Mouse (Mus musculus) liver, embryonic 12.5 days (tissue): ENCODE measurements around the gene Pygo2. TPM values are rescaled to one million over a fixed set of nuclear protein-coding genes. Genes with fewer than 3 reads are reported as not detected.

Experiments
- ATAC-seq: fragments of 200-750 bp; cut with Nextera tagmentation; 2 replicates; pipeline ENCODE4 v1.8.0; 2017; ENCODE audit warnings: moderate number of reproducible peaks, mild to moderate bottlenecking, moderate library complexity
- H3K27ac ChIP-seq: fragments of 300-500 bp; sonication (generic); 2 replicates; pipeline ENCODE4 v1.5.1; 2016; ENCODE audit warnings: mild to moderate bottlenecking
- H3K27me3 ChIP-seq: fragments of 300-500 bp; sonication (generic); replicated peaks from 2 replicates; pipeline ENCODE4 v1.6.1; 2016; ENCODE audit warnings: mild to moderate bottlenecking, moderate library complexity
- H3K36me3 ChIP-seq: fragments of 300-500 bp; sonication (generic); 2 replicates; pipeline ENCODE4 v1.6.1; 2016; ENCODE audit warnings: mild to moderate bottlenecking, moderate library complexity
- H3K4me1 ChIP-seq: fragments of 300-500 bp; sonication (generic); 2 replicates; pipeline ENCODE4 v1.6.1; 2016
- H3K4me2 ChIP-seq: fragments of 300-500 bp; sonication (generic); 2 replicates; pipeline ENCODE4 v1.6.1; 2016; ENCODE audit warnings: mild to moderate bottlenecking, moderate library complexity
- H3K4me3 ChIP-seq: fragments of 300-500 bp; sonication (generic); 2 replicates; pipeline ENCODE4 v1.5.1; 2016; ENCODE audit warnings: mild to moderate bottlenecking, moderate library complexity
- H3K9ac ChIP-seq: fragments of 300-500 bp; sonication (generic); 2 replicates; pipeline ENCODE4 v1.6.1; 2016; ENCODE audit warnings: mild to moderate bottlenecking, moderate library complexity
- H3K9me3 ChIP-seq: fragments of 300-500 bp; sonication (generic); replicated peaks from 2 replicates; pipeline ENCODE4 v1.6.1; 2016; ENCODE audit warnings: mild to moderate bottlenecking, moderate library complexity
- WGBS: fragments of 180-500 bp; shearing (Covaris S2); methylation state at CpG from one replicate; pipeline ENCODE4 v1.1.7; 2016; ENCODE audit not compliant: insufficient replicate concordance; 5-methylcytosine and 5-hydroxymethylcytosine counted together
- polyA plus RNA-seq: library from polyadenylated mRNA; unstranded; fragments of >200 nt; fragmentation: Nextera tagmentation; extraction: Ambion mirVana; gene quantifications from 2 replicates; pipeline ENCODE4 v1.2.1, GENCODE M21; 2016

Pygo2 gene
- polyA plus RNA-seq, 1 experiment from 2014 or later = 23.1 TPM

- Histone ChIP-seq H3K4me1 (peaks cover 67% of the 10 kb centered on the region), H3K4me2 (peak overlapping the region; percentile 98), H3K9me3 (no peaks in the 10 kb centered on the region), H3K36me3 (peaks cover 14% of the 10 kb centered on the region; the same call in 1 of the 2 replicates), H3K4me3 (peak overlapping the region; percentile 63), H3K9ac (peak overlapping the region; percentile 81), H3K27ac (peak overlapping the region; percentile 85; the same call in 1 of the 2 replicates), H3K27me3 (peaks cover 27% of the 10 kb centered on the region)
- ATAC-seq = no peak
- WGBS = 3% methylated on average over 10 of the region's 10 CpGs
Measured at GRCm38 (mm10) chr3:89395419-89395805, 34.6 kb upstream of the Pygo2 start.

GRCm38 (mm10) chr3:89395806-89396653, 34.0 kb upstream of the Pygo2 start:
- WGBS = under 1% methylated on average over 44 of the region's 44 CpGs
- Histone ChIP-seq H3K9ac (peak overlapping the region; percentile 81), H3K4me3 (peak overlapping the region; percentile 63), H3K4me1 (peaks cover 61% of the 10 kb centered on the region), H3K27me3 (peaks cover 21% of the 10 kb centered on the region), H3K4me2 (peak overlapping the region; percentile 98), H3K36me3 (peaks cover 14% of the 10 kb centered on the region; the same call in 1 of the 2 replicates), H3K9me3 (no peaks in the 10 kb centered on the region), H3K27ac (peak overlapping the region; percentile 36; the same call in 1 of the 2 replicates)
- ATAC-seq = no peak

- H3K4me2 ChIP-seq = peak overlapping the region; percentile 98
- no peak for ATAC-seq
- WGBS = 3% methylated on average over 4 of the region's 4 CpGs
- H3K27ac ChIP-seq = no peak overlapping the region
- peaks cover 19% of the 10 kb centered on the region for H3K36me3 ChIP-seq
- H3K4me3 ChIP-seq = peak overlapping the region; percentile 63
- H3K9ac ChIP-seq = peak overlapping the region; percentile 81
- peaks cover 15% of the 10 kb centered on the region for H3K27me3 ChIP-seq
- no peaks in the 10 kb centered on the region for H3K9me3 ChIP-seq
- H3K4me1 ChIP-seq = peaks cover 55% of the 10 kb centered on the region
Measured at GRCm38 (mm10) chr3:89396654-89397005, 33.4 kb upstream of the Pygo2 start.

GRCm38 (mm10) chr3:89401329-89401728, 28.7 kb upstream of the Pygo2 start:
- Histone ChIP-seq H3K9ac (no peak overlapping the region), H3K9me3 (no peaks in the 10 kb centered on the region), H3K27me3 (no peaks in the 10 kb centered on the region), H3K27ac (no peak overlapping the region), H3K4me3 (no peak overlapping the region), H3K4me1 (peaks cover 10% of the 10 kb centered on the region), H3K4me2 (no peak overlapping the region), H3K36me3 (peaks cover 62% of the 10 kb centered on the region)
- 76% methylated on average over 7 of the region's 7 CpGs for WGBS
- ATAC-seq = no peak

GRCm38 (mm10) chr3:89402693-89403092, 27.3 kb upstream of the Pygo2 start, which contains the start of gene Lenep:
Gene Lenep, minus strand, starts transcription at chr3:89402793.
- Histone ChIP-seq H3K36me3 (peaks cover 73% of the 10 kb centered on the region), H3K9ac (no peak within 1 kb of the TSS), H3K4me3 (no peak within 1 kb of the TSS), H3K4me1 (0 out of 2 replicates have a peak, but pooled peaks cover 3% of the 10 kb centered on the region), H3K9me3 (no peaks in the 10 kb centered on the region), H3K4me2 (no peak within 1 kb of the TSS), H3K27ac (no peak within 1 kb of the TSS), H3K27me3 (no peaks in the 10 kb centered on the region)
- ATAC-seq = no peak
- 76% methylated on average over 5 of the region's 5 CpGs for WGBS

DNA sequence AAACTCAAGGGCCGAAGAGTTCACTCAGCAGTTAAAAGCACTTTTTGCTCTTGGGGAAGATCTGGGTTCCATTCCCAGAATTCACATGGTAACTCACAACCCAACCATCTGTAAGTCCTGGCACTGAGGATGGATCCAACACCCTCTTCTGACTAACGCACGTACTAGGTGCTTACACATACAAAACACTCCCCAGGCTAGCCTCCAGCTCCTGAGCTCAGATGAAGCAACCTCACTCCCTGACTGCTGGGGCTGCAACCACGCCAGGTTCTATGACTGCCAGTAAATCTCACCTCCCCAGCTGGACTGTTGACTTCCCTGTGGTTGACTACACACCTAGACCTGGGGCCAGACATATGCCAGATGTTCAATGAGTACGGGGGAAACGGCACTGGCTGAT, 23.1 kb upstream of the Pygo2 start:
- ATAC-seq = no peak
- Histone ChIP-seq H3K4me2 (no peak overlapping the region), H3K27me3 (no peaks in the 10 kb centered on the region), H3K27ac (no peak overlapping the region; the same call in 1 of the 2 replicates), H3K9me3 (no peaks in the 10 kb centered on the region), H3K4me1 (peaks cover 28% of the 10 kb centered on the region), H3K36me3 (peaks cover 67% of the 10 kb centered on the region), H3K4me3 (no peak overlapping the region), H3K9ac (no peak overlapping the region)
- WGBS = 87% methylated on average over 6 of the region's 6 CpGs

DNA sequence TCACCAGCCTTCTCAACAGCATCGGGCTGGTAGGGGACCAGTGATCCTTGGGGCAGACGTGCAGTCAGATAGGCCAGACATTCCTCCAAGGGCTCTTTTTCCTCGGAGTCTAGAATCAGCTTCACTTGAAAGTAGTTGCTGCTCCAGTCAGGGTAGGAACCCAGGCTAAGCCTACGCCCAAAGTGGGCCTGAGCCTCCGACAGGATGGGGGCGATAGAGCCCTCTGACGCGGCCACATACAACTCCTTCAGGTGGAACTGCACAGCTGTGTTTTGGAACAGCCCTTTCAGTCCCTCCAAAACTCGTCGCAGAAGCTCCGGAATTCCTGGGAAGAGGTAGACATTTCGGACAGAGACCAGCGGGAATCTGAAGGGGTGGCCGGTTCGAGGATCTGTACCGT, 21.6 kb upstream of the Pygo2 start:
- Histone ChIP-seq H3K9me3 (no peaks in the 10 kb centered on the region), H3K27ac (no peak overlapping the region), H3K4me1 (peaks cover 31% of the 10 kb centered on the region), H3K36me3 (peaks cover 58% of the 10 kb centered on the region), H3K4me2 (no peak overlapping the region), H3K4me3 (no peak overlapping the region), H3K9ac (no peak overlapping the region), H3K27me3 (no peaks in the 10 kb centered on the region)
- 73% methylated on average over 16 of the region's 16 CpGs for WGBS
- no peak for ATAC-seq

DNA sequence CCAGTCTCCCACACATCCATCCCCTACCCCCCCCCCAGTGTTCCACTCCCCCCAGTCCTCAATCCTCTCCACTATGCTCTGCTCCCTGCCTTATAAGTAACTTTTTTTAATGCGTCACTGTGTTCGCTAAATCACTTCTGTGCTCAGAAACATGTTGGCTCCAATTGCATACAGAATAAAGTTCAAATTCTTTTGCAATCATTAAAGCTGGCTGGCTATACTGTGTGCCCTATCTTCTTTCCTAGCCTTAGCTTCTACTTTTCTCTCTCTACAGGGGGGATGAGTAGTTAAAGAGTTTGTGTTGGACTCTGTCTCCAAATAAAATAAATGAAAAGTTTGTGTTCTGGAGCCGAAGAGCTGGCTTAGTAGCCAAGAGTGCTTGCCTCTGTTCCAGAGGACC, 20.3 kb upstream of the Pygo2 start:
- Histone ChIP-seq H3K27me3 (no peaks in the 10 kb centered on the region), H3K9me3 (0 out of 2 replicates have a peak, but pooled peaks cover under 1% of the 10 kb centered on the region), H3K27ac (no peak overlapping the region), H3K4me2 (no peak overlapping the region), H3K36me3 (peaks cover 57% of the 10 kb centered on the region), H3K9ac (no peak overlapping the region), H3K4me1 (peaks cover 31% of the 10 kb centered on the region), H3K4me3 (no peak overlapping the region)
- 84% methylated on average over 3 of the region's 3 CpGs for WGBS
- no peak for ATAC-seq

DNA sequence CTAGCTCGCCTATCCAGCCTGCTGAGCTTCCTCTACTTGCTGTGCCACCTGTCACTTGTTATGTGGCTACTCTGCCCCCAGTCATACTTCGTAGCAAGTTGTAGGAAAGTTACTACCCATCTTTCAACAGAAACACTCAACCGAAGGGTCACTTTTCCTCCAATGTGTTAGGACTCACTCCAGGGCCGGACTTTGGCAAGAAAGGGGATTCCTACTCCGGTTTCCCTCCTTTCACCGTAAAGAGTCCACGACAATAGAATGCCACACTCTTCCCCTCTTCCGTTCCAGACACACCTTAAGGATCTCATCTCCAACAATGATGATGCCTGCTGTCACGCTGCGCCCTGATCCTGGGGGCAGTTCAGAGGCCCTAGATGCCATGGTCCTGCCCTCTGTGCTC, 19.1 kb upstream of the Pygo2 start:
- peaks cover 57% of the 10 kb centered on the region for H3K36me3 ChIP-seq
- H3K27ac ChIP-seq = peak overlapping the region; percentile 59
- WGBS = 67% methylated on average over 10 of the region's 10 CpGs

GRCm38 (mm10) chr3:89411490-89412393, 18.3 kb upstream of the Pygo2 start, which contains the start of gene Flad1:
Gene Flad1, minus strand, starts transcription at chr3:89411870.
- Histone ChIP-seq H3K4me2 (peak within 1 kb of the TSS; percentile 80), H3K9me3 (0 out of 2 replicates have a peak, but pooled peaks cover 4% of the 10 kb centered on the region), H3K4me3 (peak within 1 kb of the TSS; percentile 71), H3K4me1 (peaks cover 42% of the 10 kb centered on the region), H3K36me3 (peaks cover 63% of the 10 kb centered on the region), H3K9ac (peak within 1 kb of the TSS; percentile 78), H3K27me3 (no peaks in the 10 kb centered on the region), H3K27ac (peak within 1 kb of the TSS; percentile 79)
- peak; percentile 100 for ATAC-seq
- 3% methylated on average over 28 of the region's 28 CpGs for WGBS

More for the DNA sequence above, 19.1 kb upstream of the Pygo2 start:
- Histone ChIP-seq H3K9me3 (0 out of 2 replicates have a peak, but pooled peaks cover 4% of the 10 kb centered on the region), H3K27me3 (no peaks in the 10 kb centered on the region), H3K4me1 (peaks cover 33% of the 10 kb centered on the region), H3K9ac (peak overlapping the region; percentile 78), H3K4me2 (peak overlapping the region; percentile 80), H3K4me3 (peak overlapping the region; percentile 71)
- no peak for ATAC-seq

DNA sequence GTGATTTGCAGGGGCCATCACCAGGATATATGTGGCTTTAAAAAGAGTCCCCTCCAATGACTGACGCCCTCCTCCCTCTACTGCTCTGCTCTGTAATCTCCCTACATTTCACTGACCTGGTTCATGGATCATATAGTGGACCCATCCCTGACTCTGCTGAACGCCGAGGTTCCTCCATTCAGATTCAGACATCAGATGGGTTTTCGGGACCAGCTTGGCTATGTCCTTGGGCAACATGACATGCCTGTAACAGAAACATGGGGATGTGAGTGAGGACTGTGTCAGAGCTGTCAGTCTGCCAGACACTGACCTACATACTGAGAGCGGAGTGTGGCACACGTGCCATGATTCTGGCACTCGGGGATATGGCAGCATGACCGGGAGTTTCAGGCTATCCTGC, 13.9 kb upstream of the Pygo2 start:
- Histone ChIP-seq H3K27ac (no peak overlapping the region; the same call in 1 of the 2 replicates), H3K4me3 (peak overlapping the region; percentile 75; the same call in 1 of the 2 replicates), H3K9ac (no peak overlapping the region), H3K36me3 (peaks cover 39% of the 10 kb centered on the region), H3K4me2 (peak overlapping the region; percentile 97), H3K27me3 (no peaks in the 10 kb centered on the region), H3K9me3 (0 out of 2 replicates have a peak, but pooled peaks cover 4% of the 10 kb centered on the region), H3K4me1 (peaks cover 43% of the 10 kb centered on the region)
- no peak for ATAC-seq
- 90% methylated on average over 8 of the region's 8 CpGs for WGBS
